Mouse (Mus musculus): ENCODE measurements around the gene Snrnp25.

The Snrnp25 gene

GRCm38 (mm10) chr11:32223297-32223967 lies 18.2 kb downstream of the Snrnp25 start:
- in situ Hi-C loops (cut with MseI, MboI), result no loop called here

DNA sequence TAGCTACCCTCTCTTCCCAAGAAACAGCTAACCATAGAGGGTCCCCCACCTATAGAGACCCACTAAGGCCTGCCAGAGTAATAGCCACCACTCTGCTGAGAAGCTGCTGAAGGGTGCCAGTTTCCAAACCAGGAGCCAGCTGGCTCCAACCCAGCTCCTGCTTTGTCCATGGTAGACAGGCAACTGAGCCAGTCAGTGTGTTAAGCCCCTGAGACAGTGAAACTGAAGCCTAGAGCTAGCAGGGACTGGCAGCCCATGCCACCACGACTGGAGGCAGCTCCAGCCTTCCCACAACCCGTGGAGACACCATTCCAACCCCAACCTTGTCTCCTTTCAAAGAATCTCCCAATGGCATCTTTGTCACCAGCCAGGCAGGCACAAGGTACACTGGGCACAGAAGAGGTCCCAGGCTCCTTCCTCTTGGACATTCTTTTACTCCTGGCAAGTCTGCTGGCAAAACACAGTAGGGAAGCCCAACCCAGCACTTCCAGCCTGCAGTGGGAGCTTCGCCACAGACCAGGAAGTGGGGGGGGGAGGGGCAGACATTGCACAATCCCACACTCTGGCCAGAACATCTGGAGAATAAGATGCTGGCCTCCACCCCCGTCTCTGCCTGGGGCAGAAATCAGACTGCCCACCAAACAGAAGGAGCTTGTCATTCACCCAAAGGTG lies 19.4 kb downstream of the Snrnp25 start:
- in situ Hi-C loops (cut with MseI, MboI), result no loop called here

- in situ Hi-C loops (cut with MseI, MboI), result no loop called here
These were observed 20.2 kb downstream of the Snrnp25 start for GRCm38 (mm10) chr11:32225222-32226104.

DNA sequence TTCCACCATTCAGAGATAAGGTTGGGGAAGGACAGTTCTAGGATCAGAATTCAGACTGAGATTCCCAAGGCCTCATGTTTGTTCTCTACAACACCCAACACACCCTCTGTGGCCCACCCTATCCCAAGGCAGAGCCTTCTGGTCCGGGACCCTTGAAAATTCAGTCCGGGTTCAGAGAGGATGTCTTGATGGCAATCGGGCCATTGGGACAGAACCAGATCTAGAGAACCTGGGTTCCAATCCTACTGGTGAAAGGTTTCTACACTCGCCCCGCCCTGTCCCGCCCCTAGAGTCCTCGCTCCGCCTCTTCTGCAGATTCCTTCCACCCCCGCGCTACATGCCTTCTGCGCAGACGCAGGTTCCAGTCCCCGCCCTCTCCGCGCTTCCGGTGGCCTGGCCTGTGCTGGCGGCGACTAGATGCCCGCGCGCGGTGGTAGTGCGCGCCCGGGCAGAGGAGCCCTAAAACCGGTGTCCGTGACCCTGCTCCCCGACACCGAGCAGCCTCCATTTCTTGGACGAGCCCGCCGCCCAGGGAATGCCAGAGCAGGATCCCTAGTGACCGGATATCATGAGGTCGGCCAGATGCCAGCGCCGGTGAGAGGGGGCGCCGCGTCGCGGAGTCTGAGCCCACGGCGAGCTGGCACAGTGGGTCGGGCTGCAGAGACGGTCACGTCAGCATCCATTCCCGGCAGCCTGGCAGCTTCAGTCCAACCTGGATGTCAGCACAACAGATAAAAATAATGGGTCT lies 21.1 kb downstream of the Snrnp25 start, which contains the start of gene Mpg:
Gene Mpg, plus strand, starts transcription at position 382 of the 748 bp plus-strand sequence.
- in situ Hi-C loops (cut with MseI, MboI), result no loop called here

- in situ Hi-C loops (cut with MseI, MboI), result no loop called here
These were observed 21.8 kb downstream of the Snrnp25 start for GRCm38 (mm10) chr11:32227041-32227440.

GRCm38 (mm10) chr11:32227555-32227954 lies 22.3 kb downstream of the Snrnp25 start:
- in situ Hi-C loops (cut with MseI, MboI), result no loop called here

DNA sequence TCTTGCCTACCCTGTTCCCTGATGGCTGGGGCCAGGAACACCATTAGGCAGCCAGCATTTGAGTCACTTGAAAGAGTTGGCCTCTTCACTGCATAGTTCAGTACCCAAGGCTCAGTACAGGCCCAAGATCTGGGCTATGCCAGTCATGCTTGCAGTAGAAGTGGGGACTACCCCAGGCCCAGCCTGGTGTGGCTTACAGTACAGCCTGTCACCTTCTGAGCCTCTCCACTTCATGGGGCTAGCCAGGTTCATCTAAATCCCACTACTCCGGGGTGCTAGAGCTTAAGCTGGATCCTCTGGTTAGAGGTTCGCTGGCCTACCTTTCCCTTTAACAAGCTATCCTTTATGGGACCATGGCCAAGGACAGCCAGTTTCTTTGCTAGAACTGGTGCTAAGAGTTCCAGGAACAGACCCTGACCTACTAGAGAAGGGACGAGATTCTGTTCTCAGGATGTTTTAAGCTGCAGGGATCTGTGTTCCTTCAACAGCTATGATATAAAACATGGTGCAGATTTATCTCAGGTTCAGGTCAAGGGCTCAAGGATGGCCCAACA lies 23.2 kb downstream of the Snrnp25 start:
- in situ Hi-C loops (cut with MseI, MboI), result no loop called here

DNA sequence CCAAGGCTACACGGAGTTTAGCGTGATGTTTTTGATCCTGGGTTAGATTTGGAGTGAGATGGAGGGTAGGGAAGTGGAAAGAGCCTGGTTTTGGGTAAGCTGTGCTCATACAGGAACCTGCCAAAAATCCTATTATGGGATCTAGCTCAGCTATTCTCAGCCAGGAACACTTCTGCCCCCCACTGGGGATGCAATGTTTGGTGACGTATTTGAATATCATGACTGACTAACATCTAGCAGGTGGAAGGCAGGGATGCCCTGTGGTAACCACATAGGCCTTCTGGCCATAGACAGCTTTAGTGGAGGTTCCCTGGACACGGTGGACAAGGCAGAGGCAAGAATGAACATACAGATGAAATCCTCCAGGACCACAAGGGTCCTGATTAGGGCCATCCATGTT lies 25.0 kb downstream of the Snrnp25 start:
- in situ Hi-C loops (cut with MseI, MboI), result no loop called here

DNA sequence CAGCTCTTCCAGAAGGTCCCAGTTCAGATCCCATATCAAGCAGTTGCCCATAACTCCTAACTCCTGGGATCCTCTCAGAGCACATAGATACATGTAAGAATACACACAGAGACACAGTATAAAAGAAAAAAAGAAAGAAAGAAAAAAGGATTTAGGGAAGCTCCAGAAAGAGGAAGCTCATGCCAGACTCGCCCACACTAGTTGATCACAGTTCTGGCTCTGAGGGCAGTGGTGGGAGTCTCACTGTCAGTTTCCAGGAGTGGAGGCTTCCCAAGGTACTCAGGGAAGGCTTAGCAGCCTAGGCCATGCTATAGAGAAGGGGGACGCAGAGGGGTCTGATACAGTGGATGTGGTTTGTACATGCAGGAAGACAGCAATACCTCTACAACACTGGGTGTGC lies 25.9 kb downstream of the Snrnp25 start:
- in situ Hi-C loops (cut with MseI, MboI), result no loop called here

GRCm38 (mm10) chr11:32232848-32233247 lies 27.6 kb downstream of the Snrnp25 start:
- in situ Hi-C loops (cut with MseI, MboI), result no loop called here

DNA sequence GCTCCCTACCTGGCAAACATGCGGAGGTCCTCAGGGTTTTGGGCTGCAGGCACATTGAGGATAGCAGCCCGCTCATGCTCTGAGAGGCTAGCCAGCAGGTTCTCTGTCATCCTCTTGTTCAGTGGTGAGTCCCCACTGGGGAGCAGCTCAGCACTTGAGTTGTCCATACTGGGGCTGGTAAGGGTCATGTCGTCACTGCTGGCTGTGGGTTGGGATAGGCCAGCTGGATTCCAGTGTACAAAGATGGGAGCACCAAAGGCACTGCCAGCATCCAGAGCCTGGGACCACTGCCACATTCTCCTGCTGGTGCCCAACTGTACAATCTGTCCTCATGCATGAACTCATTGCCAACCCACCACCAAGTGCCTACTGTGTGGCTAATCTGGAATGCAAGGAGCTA lies 28.7 kb downstream of the Snrnp25 start:
- in situ Hi-C loops (cut with MseI, MboI), result no loop called here

- in situ Hi-C loops (cut with MseI, MboI), result no loop called here
These were observed 29.7 kb downstream of the Snrnp25 start for GRCm38 (mm10) chr11:32234816-32235485.

DNA sequence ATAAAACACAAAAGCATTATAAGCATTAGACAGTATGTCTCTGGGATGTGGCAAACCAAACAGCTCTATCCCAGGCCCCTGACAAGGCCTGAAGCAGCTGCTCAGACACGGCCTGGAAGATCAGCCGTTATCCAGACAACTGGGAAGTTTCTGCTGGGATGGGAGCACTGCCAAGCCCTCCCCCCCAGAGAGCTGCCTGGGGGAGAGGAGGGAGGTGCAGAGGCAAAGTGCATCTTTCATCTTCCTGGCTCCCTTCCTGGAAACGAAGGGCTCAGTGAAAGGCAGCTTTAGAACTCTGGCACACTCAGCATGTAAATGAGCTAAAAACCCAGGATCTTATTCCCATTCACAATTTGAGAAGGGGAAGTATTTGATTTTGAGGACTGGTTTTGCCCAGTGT lies 30.4 kb downstream of the Snrnp25 start:
- in situ Hi-C loops (cut with MseI, MboI), result no loop called here

- in situ Hi-C loops (cut with MseI, MboI), result no loop called here
These were observed 30.9 kb downstream of the Snrnp25 start for GRCm38 (mm10) chr11:32236132-32236531.

GRCm38 (mm10) chr11:32236712-32237410 lies 31.6 kb downstream of the Snrnp25 start:
- in situ Hi-C loops (cut with MseI, MboI), result no loop called here

DNA sequence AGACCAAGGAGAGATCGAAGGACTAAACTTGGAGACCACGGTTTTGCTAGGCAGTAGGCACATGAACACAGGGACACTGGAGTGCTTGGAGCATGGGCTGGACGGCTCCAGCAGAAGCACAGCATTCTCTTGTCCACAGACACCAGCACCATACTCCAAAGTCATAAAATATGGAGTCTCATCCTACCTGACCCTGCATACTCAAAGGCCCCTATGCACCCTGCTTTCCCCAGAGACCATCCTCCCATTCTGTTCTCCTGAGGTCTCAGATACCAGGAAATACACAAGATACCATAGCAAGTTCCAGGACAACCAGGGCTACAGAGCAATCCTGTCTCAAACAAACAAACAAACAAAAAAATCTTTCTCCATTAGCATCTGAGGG lies 32.2 kb downstream of the Snrnp25 start:
- in situ Hi-C loops (cut with MseI, MboI), result no loop called here

DNA sequence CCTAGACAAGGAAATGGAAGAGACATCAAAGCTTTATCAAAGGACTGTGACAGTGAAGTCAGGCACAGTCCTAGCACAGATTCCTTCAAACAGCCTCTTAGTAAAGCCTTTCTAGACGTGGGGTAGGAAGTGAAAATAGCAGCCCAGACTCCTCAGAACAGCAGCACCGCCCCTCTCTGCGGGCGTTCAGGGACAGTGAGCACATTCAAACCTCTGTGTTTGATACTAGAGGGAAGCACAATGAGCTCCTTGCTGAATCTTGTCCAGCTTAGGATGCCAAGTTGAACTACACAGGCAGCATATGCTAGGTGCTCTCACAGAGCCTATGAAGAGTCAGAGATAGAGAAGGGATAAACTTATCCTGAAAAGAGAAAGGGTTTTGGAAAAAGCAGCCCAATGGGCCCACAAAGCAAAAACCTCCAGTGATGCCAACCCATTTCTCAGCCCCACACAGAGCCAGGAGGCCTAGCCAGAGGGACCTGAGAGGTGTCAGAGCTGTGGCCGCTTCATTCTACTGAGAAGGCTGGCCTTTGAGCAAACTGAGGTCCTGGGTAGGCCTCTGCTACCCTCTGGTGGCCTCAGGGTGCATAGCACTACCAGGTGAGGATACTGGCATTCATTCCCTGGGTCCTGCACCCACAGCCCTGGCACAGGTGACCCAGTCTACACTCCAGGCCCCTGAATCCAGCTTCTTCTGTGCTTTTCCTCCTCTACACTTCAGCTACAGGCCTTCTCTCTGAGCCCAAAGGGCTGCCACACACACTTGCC lies 33.1 kb downstream of the Snrnp25 start:
- in situ Hi-C loops (cut with MseI, MboI), result no loop called here

DNA sequence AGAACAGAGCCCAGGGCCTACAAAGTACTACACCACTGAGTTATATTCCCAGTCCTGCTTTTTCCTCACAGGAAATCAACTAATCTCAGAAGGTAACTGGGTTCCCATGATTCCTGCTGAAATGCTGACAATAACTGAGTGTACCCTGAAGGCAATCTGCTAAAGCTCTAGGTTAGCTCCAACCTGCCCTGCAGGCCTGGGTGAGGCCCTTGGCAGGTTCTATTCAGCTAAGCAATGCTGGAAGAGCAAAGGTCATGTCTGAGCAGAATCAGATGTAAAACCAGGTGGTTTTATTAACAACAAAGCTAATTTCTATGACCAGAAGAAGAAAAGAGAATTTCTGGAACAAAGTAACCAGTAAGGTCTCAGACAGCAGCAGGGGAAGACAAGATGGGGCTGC lies 36.2 kb downstream of the Snrnp25 start:
- in situ Hi-C loops (cut with MseI, MboI), result no loop called here

GRCm38 (mm10) chr11:32242209-32242608 lies 37.0 kb downstream of the Snrnp25 start:
- in situ Hi-C loops (cut with MseI, MboI), result no loop called here

All from mouse trophoblast stem cell (cell line).